Mouse (Mus musculus) kidney, adult 11 months (tissue): ENCODE measurements around the gene Ikzf1.

Experiments
- DNase-seq: peaks from one replicate; pipeline ENCODE4 v3.0.0; 2022

Ikzf1 gene

DNA sequence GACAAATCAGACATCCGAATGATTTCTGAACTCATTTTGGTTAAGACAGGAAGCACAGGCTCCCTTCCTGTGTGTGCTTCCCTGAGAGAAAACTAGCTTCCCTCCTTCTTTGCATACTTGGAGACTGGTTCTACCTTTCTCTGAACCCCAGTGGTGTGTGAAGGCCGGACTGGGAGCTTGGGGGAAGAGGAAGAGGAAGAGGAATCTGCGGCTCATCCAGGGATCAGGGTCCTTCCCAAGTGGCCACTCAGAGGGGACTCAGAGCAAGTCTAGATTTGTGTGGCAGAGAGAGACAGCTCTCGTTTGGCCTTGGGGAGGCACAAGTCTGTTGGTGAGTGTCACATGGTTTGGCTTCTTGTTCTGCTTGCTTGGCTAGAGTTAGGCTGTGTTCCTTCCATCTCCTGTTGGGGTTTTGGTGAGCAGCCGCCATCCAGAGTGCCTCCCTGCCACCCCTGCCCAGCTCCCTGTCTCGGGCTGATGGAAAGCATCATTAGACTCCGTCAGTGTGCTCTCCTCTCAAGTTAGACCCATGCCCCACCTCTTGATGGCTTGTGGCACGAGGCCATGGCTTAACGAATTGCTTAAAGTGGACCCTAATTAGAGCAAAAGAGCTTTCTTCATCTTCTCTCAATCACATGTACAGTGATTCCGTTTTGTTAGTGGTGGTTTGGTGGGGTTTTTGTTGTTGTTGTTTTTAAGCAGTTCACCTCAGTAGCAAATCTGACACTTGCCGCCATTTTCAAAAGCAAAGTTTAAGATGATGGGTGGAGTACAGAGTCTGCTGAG is 5.4 kb downstream of the Ikzf1 start:
- DNase-seq = no peak

GRCm38 (mm10) chr11:11690845-11691196 is 6.0 kb downstream of the Ikzf1 start:
- no peak for DNase-seq

GRCm38 (mm10) chr11:11691324-11692058 is 6.7 kb downstream of the Ikzf1 start:
- no peak for DNase-seq

DNA sequence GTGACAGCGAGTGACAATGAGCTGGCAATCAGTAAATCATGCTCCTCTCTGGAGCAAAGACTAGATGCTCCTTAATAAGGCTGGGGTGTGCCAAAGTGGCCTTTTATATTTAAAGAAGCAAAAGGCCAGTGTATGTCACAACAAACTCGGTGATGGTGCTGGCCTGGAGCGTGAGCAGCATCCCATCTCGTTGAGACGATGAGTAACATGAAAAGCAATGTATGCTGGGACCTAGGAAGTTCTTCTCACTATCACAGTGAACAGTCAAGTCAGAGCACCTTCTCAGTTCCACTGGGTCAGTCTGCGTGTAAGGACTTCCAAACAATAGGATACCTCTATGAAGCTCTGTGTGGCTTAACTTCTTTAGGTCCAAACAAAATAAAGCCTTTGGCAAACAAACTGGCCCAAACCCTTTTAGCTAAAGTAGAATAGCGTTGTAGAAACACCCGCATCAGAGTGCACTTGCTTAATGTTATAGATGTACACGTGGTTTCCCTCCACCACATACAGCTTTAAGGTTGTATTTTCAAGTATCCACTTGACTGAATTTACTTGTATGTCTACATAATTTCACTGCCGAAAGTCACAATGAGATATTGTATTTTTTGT is 7.9 kb downstream of the Ikzf1 start:
- DNase-seq = no peak

DNA sequence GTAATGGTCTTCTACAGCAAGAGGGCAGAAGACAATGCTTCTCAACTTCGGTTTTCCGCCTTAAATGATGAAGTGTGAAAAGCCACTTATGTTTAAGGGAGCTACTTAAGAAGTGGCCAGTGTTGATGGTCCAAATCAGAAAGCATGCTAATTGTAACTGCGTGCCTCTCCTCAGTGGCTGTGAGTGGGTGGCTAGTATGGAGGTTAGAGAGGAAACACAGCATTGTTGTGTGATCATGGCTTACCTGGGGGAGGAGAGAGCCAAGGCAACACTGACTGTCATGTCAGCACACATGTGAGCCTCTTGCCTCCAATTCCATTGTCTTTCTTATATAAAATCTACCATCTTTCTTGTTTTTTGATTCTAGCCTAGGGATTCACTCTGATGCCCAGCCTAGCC is 8.6 kb downstream of the Ikzf1 start:
- no peak for DNase-seq

- DNase-seq = no peak
Measured at GRCm38 (mm10) chr11:11694072-11694471, 9.3 kb downstream of the Ikzf1 start.

GRCm38 (mm10) chr11:11694472-11695177 is 9.8 kb downstream of the Ikzf1 start:
- DNase-seq = no peak

DNA sequence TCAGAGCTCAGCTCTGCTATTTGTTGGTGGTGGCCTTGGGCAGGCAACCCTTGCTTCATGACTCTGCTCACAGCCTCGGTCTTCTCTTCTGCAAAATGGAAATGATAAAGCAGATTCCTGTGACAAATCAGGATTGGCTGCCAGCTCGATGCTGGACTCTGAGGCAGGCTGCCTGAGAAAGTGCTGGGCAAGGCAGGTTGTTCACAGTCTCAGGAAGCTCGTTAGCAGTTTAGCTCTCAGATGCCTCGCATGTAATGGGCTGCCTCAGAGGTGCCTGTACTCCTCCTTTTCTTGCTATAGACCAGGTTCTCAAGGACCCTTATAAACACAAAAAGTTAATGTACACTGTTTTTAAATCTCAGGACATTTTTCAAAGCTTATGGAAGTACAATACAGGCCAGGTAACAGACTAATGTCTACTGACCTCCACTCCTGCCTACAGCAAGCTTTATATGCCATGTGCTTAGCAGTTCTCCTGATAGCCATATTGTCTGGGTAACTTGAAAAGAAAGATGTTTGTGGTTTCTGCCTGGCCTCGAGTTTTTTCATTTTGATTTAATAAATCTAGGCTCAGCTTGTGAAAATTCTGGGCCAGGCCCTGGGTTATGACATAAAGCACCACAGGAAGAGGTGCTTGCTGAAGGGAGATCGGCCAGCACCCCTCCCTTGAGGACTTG is 10.5 kb downstream of the Ikzf1 start:
- DNase-seq = no peak

GRCm38 (mm10) chr11:11695907-11696306 is 11.1 kb downstream of the Ikzf1 start:
- DNase-seq = no peak

DNA sequence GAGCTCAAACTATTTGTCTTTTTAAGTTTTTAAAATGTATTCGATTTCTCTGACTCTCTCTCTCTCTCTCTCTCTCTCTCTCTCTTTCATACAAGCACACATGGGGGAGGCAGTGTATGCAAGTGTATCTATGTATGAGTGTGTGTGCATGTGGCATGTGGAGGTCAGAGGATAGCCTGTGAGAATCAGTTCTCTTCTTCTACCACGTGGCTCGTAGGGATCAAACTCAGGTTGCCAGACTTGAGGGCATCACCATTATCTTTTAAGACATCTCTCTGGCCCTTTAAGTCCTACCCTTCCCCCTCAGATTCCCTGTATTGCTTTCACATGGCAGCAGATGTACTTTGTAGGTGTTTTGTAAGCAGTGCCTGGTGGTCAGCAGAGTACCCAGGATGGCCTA is 12.0 kb downstream of the Ikzf1 start:
- no peak for DNase-seq

- DNase-seq = no peak
Measured at GRCm38 (mm10) chr11:11701378-11701777, 16.6 kb downstream of the Ikzf1 start.

DNA sequence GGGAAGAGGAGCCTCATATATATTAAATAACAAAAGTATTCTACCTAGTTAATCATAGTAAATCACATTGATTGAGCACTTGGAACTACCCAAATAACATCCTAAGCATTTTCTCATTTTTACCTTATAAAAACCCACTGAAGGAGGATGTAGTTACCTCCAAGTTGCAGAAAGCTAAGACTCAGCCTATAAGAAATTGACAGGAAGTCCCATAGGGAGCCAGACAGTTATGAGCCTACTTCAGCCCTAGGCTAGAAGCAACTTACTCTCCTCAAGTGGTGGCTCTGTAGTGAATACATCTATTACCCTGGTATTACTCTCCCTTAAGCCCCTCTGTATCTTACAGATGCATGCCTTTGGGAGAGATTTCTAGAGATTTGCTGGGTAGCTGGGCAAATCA is 19.0 kb downstream of the Ikzf1 start:
- no peak for DNase-seq

GRCm38 (mm10) chr11:11708154-11708719 is 23.4 kb downstream of the Ikzf1 start:
- no peak for DNase-seq

- no peak for DNase-seq
Measured at GRCm38 (mm10) chr11:11709311-11709710, 24.5 kb downstream of the Ikzf1 start.

DNA sequence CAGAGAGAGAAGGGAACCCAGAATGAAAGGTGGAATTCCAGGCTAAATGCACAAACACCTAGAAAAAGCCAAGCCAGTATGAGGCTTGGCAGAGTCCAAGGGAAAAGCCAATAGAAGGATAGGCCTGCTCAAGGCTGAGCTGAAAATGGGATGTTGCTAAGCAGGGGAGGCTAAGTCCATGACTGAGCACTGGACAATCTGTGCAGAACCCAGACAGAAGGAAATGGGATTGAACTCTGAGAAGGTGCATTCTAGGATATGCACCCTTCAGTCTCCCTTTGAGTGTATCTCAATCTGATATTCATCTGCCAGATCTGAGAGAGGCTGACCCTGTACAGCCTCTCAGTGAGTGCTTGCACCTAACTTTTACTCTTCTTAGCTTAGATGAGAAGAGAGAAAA is 25.9 kb downstream of the Ikzf1 start:
- DNase-seq = no peak

DNA sequence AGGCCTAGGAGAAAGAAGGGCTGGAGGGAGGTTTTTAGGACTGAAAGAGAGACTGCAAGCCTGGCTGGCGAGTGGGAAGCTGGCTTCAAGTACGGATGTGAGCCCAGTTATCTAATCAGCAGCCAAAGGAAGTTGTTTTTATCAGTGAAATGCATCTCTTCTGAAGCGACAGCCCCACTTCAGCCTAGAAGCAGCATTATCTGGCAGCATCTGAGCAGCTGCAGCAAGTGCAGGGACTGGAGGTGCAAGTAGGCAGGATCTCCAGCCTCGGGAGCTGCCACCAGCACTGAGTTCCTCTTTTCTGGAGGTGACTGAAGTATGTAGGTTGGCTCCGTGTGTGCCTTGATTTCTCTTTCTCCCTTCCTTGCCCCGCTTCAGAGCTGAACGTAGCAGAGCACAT is 26.9 kb downstream of the Ikzf1 start:
- DNase-seq = no peak

GRCm38 (mm10) chr11:11714676-11715075 is 29.9 kb downstream of the Ikzf1 start:
- no peak for DNase-seq

GRCm38 (mm10) chr11:11715963-11716691 is 31.3 kb downstream of the Ikzf1 start:
- DNase-seq = no peak

- no peak for DNase-seq
Measured at GRCm38 (mm10) chr11:11716692-11717037, 31.9 kb downstream of the Ikzf1 start.

DNA sequence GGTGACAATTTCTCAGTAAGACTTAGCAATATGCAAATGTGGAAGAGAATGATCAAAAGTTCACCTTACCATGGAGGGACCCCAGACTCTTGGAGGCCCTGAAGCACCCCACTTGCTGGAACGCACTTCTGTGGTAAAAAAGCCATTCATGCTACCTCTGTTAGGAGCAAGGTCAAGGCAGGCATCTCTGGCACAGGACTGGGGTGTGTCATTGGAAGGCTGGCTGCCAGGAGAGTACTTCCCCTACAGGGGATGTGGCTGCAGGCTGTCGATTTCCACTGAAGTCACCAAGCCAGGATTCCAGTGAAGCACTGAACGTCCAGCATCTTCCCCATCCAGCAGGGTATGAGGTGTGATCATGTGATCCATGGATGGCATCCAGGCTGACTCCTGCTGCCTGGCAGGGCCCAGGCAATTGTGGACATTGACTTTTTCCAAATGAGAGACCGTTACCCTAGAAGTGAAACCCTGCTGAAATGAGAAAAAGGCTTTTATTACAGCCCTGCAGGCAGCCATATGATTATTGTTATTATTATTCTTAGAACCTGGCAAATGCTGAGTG is 32.9 kb downstream of the Ikzf1 start:
- no peak for DNase-seq

- no peak for DNase-seq
Measured at GRCm38 (mm10) chr11:11719748-11720147, 34.9 kb downstream of the Ikzf1 start.
